Mouse (Mus musculus): ENCODE measurements around the gene Galnt3.

DNA sequence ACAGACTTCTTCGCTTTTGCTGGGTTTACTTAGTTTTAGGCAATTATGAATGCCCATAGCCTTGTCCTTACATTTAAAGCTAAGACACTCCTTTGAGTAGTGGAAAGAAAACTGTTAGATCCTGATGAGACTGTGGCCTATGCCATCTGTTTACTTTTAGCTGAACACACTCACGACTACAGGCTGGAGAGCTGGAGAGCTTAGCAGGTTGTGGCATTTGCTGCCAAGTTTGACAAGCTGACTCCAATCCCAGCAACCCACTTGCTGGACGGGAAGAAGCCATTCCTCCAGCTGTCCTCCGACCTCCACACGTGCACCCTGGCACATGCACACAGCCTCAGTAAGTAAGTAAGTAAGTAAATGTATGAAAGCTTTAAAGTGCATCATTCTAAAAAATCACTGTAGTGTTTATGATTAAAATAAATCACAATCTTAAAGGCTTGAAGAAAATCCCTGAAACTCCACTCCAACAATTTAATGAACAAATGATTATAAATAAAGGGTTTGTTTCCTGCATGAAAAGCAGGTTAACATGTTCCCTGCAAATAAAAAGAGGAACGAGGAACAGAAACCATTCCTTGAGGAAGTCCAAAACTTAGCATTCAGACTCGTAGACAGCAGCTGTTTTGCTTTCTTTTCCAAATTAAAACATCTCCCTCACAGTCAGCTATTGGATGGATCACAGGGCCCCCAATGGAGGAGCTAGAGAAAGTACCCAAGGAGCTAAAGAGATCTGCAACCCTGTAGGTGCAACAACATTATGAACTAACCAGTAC, 33.5 kb upstream of the Galnt3 start:
- TF ChIP-seq EP300 (IDR thresholded peaks at IDR 0.05; ENCODE audit: low read depth) = no peak
- no peak for TF ChIP-seq CTCF (IDR thresholded peaks at IDR 0.05; ENCODE audit: low read depth)
